Mouse (Mus musculus): ENCODE measurements around the gene Colq. TPM values are rescaled to one million over a fixed set of nuclear protein-coding genes. Genes with fewer than 3 reads are reported as not detected.
"Not testable (repeated sequence)": the region's sequence is repeated elsewhere in the genome, so short reads cannot be mapped to it uniquely, and the experiment has no call there.

Gene Colq
- 0.05 and 0.22 TPM in 2 replicates for polyA plus RNA-seq (2016; fragmentation: Nextera tagmentation; extraction: Ambion mirVana)

DNA sequence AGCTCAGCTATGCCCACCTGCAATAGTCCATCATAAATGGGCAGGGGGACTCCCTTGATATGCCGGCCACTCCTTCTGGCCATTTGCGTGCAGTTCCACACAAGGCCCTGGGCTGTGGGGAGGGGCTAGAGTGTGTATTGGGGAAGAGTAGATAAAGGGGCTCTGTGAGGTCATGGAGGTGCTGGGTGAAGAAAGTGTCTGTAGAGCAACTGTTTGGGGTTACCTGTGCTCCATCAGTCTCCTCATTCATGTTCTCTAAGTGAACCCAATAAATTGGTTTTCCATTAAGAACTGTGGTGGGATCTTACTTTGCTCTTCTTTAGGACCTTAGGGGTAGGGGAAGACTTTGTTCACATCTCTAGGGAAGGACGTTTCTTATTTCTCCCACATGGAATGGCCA, at the start of gene Colq:
Gene Colq, minus strand, starts transcription at position 101 of the 400 bp plus-strand sequence.
- 69% methylated on average over 3 of the region's 3 CpGs for WGBS (ENCODE audit: insufficient replicate concordance)
- Histone ChIP-seq H3K27me3 (replicated peaks) (no peaks in the 10 kb centered on the region; the same call in 1 of the 2 replicates), H3K4me3 (no peak within 1 kb of the TSS), H3K36me3 (no peaks in the 10 kb centered on the region), H3K27ac (no peak within 1 kb of the TSS), H3K9ac (no peak within 1 kb of the TSS), H3K9me3 (replicated peaks) (no peaks in the 10 kb centered on the region), H3K4me2 (no peak within 1 kb of the TSS), H3K4me1 (0 out of 2 replicates have a peak, but pooled peaks cover 3% of the 10 kb centered on the region)
- ATAC-seq, result no peak

DNA sequence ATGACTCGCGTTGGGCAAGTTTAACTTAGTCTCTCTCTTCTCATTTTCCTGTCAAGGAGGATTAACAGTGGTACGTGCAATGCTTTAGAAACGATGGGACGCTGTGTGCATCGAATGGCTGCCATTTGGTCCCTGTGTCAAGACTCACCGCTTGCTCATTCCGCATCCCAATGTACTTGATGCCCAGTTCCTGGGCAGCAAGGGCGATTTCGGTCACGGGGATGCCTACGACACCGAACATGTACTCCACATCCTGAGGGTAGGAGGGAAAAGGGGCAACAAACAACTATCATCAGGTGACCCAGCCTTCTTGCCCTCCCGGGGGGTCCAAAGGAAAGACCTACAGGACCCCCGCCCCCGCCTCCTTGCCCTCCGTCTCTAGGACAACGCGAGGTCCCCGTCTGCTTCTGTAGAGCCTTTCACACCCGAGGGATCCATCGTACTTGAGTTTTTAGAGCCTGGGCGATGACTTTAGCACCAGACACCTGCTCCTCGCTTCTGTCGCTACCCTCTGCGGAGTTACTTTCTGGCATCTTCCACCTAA, 49.3 kb upstream of the Colq start, which contains the start of gene Gm49387:
Gene Gm49387, minus strand, starts transcription at position 533 of the 544 bp plus-strand sequence.
- Histone ChIP-seq H3K9ac (peak within 1 kb of the TSS; percentile 80), H3K9me3 (replicated peaks) (no peaks in the 10 kb centered on the region), H3K27ac (peak within 1 kb of the TSS; percentile 83), H3K4me1 (peaks cover 19% of the 10 kb centered on the region), H3K36me3 (no peaks in the 10 kb centered on the region), H3K4me3 (peak within 1 kb of the TSS; percentile 67), H3K27me3 (replicated peaks) (no peaks in the 10 kb centered on the region), H3K4me2 (peak within 1 kb of the TSS; percentile 83)
- WGBS (ENCODE audit: insufficient replicate concordance), result 4% methylated on average over 26 of the region's 26 CpGs
- ATAC-seq, result peak; percentile 18

DNA sequence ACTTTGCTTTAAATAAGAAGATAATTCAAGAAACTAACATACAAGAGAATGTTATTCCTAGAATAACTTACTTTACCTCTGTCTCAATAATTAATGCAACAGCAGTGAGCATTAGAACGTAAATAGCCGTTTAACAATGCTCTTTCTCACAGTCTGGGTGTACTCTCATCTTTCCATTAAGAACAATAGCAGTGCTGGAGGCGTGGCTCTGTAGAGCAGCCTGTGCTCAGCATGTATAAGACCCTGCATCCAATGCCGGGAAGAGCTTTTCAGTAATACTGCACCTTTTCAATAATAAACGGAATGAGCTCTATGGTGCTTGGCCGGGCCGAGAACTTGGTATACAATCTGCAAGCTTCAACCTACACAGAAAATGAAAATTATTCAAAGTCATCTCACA, 39.5 kb upstream of the Colq start:
- H3K4me1 ChIP-seq, result no peaks in the 10 kb centered on the region
- no peaks in the 10 kb centered on the region for H3K27me3 ChIP-seq (replicated peaks)
- no peak for ATAC-seq
- no peak overlapping the region for H3K9ac ChIP-seq
- H3K4me3 ChIP-seq, result no peak overlapping the region
- H3K4me2 ChIP-seq, result no peak overlapping the region
- peaks cover 8% of the 10 kb centered on the region; the same call in 1 of the 2 replicates for H3K36me3 ChIP-seq
- H3K9me3 ChIP-seq (replicated peaks), result no peaks in the 10 kb centered on the region
- no peak overlapping the region for H3K27ac ChIP-seq
- WGBS (ENCODE audit: insufficient replicate concordance), result 82% methylated on average over 7 of the region's 7 CpGs

DNA sequence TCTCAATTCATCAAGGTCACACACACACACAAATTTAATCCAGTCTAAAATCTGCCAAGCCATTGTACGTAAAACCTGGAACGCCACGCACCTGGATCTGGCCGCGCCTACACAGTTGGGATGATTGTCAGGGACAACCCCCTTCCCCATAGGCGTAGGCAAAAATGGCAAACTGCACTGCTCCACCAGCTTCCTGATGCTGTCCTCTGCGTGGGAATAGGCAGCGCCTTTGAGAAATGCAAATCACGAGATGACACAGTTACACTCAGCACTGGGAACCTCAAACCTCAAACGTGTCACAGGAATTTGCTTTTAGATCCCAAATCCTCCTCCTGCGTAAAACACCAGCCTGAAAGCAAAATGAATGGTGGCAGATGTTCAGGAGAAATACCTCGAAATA, 31.6 kb upstream of the Colq start:
- WGBS (ENCODE audit: insufficient replicate concordance), result 76% methylated on average over 12 of the region's 12 CpGs
- Histone ChIP-seq H3K9ac (no peak overlapping the region), H3K4me1 (0 out of 2 replicates have a peak, but pooled peaks cover 3% of the 10 kb centered on the region), H3K4me3 (no peak overlapping the region), H3K27ac (no peak overlapping the region), H3K4me2 (no peak overlapping the region), H3K27me3 (replicated peaks) (no peaks in the 10 kb centered on the region), H3K36me3 (0 out of 2 replicates have a peak, but pooled peaks cover 3% of the 10 kb centered on the region), H3K9me3 (replicated peaks) (no peaks in the 10 kb centered on the region)
- ATAC-seq, result no peak

DNA sequence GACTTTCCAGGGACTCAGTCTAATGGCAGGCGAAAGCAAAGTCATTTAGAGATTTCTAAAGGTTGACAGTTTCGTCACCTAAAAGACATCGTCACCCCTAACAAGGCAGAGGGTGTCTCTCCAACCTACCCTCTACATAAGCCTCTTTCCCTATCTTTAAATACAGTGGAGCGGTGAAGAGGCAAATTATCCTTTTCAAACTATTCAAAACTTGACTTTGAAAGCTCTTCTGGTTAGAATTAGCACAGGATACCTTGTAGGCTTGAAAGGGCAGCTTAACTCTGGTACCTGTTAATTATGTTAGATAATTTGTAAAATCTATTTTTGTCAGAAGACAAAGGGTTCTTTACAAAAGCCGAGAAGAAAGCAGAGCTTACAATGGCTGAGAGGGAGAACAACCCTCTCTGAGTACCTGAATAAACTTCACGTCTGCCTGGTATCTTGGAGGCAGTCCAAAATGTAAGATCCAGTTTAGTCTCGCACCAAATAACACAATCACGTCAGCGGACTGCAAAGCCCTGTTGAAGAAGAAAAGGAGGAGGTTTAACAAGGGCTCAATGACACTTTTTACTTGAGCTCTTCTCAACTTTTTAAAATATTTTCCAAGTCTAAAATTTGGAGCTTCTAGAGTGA, 29.6 kb upstream of the Colq start:
- H3K36me3 ChIP-seq, result 0 out of 2 replicates have a peak, but pooled peaks cover 3% of the 10 kb centered on the region
- WGBS (ENCODE audit: insufficient replicate concordance), result 76% methylated on average over 9 of the region's 9 CpGs
- no peaks in the 10 kb centered on the region for H3K9me3 ChIP-seq (replicated peaks)

DNA sequence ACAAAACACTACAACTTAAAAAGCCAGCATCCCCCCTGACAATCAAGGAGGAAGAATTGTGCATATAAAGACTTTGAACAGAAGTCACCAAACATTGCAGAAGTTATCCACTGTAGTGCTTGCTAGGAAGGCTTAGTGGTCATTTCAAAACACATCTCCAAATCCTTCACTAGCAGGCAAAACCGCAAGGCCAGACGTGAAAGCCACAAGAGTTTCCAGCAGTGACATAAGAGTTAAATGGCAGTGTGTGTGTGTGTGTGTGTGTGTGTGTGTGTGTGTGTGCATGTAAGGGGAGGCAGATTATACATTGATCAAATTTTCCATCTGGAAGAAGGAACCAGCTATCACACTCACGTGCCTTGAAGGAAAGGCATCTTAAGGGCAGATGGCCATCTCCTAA, 26.9 kb upstream of the Colq start:
- no peaks in the 10 kb centered on the region for H3K9me3 ChIP-seq (replicated peaks)
- no peaks in the 10 kb centered on the region for H3K27me3 ChIP-seq (replicated peaks)
- WGBS (ENCODE audit: insufficient replicate concordance), result 67% methylated on average over 3 of the region's 3 CpGs
- no peak overlapping the region for H3K4me3 ChIP-seq
- H3K4me1 ChIP-seq, result 0 out of 2 replicates have a peak, but pooled peaks cover 3% of the 10 kb centered on the region
- H3K4me2 ChIP-seq, result no peak overlapping the region
- H3K27ac ChIP-seq, result no peak overlapping the region
- ATAC-seq, result no peak
- 0 out of 2 replicates have a peak, but pooled peaks cover 3% of the 10 kb centered on the region for H3K36me3 ChIP-seq
- no peak overlapping the region for H3K9ac ChIP-seq

More for the DNA sequence above, 29.6 kb upstream of the Colq start:
- Histone ChIP-seq H3K4me2 (no peak overlapping the region), H3K27me3 (replicated peaks) (no peaks in the 10 kb centered on the region), H3K27ac (no peak overlapping the region), H3K9ac (no peak overlapping the region), H3K4me1 (0 out of 2 replicates have a peak, but pooled peaks cover 3% of the 10 kb centered on the region), H3K4me3 (no peak overlapping the region)
- no peak for ATAC-seq

DNA sequence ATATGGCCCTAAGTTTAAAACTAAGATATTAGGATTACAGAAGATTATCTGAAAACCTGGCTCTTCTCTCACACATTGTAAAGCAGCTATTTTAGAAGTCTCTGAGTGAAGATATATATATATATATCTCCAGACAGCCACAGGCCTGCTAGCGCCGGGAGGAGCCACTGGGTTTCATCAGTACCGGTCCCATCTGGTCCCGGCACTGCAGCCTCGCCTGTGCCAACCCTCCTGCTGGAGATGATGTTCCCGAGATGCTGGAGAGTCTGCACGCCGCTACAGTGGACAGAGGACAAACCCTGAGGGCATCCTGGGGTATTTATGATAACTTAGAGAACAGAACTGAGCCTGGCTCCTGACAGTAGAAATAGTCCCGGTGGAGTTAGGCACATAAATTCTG, 26.1 kb upstream of the Colq start:
- Histone ChIP-seq H3K4me2 (no peak overlapping the region), H3K4me3 (no peak overlapping the region), H3K27me3 (replicated peaks) (no peaks in the 10 kb centered on the region), H3K27ac (no peak overlapping the region), H3K4me1 (0 out of 2 replicates have a peak, but pooled peaks cover 3% of the 10 kb centered on the region), H3K9ac (no peak overlapping the region), H3K9me3 (replicated peaks) (no peaks in the 10 kb centered on the region), H3K36me3 (0 out of 2 replicates have a peak, but pooled peaks cover 3% of the 10 kb centered on the region)
- 71% methylated on average over 9 of the region's 9 CpGs for WGBS (ENCODE audit: insufficient replicate concordance)
- ATAC-seq, result no peak

DNA sequence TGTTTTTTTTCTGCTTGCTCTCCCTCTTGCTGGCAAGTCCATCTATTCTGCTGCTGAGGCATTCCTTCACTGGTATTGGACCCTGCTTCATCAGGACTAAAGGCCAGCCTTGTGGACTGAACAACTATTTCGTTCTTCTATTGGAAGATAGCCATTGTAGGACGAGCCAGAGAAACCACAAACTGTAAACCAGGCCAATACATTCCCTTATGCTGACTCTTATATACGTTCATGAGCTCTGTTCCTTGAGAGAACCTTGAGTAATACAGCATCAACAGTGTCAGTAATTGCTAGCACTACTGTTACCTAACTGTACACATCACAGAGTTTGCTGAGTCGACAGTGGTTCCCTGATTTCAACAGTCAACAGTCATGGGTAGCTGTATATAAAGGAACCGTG, 22.5 kb upstream of the Colq start:
- Histone ChIP-seq H3K9me3 (replicated peaks) (no peaks in the 10 kb centered on the region), H3K27me3 (replicated peaks) (no peaks in the 10 kb centered on the region), H3K4me2 (no peak overlapping the region), H3K4me1 (no peaks in the 10 kb centered on the region), H3K36me3 (no peaks in the 10 kb centered on the region), H3K27ac (no peak overlapping the region), H3K4me3 (no peak overlapping the region), H3K9ac (no peak overlapping the region)
- ATAC-seq, result no peak
- WGBS (ENCODE audit: insufficient replicate concordance), result 64% methylated on average over 5 of the region's 5 CpGs

DNA sequence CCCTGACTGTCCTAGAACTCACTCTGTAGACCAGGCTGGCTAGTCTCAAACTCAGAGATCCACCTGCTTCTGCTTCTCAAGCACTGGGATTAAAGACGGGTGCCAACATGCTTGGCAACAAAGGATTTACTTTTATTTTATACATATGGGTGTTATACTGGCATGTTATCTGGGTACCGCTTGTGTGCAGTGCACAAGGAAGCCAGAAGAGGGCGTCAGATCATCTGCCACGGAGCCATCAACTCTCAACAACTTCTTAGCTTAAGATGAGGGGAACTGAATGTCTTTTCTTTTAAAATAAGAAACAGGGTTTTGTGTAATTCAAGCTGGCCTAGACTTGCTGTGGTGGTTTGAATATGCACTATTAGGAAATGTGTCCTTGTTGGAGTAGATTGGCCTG, 20.8 kb upstream of the Colq start:
- Histone ChIP-seq H3K27me3 (replicated peaks) (no peaks in the 10 kb centered on the region), H3K4me2 (no peak overlapping the region), H3K4me1 (no peaks in the 10 kb centered on the region), H3K4me3 (no peak overlapping the region), H3K27ac (no peak overlapping the region), H3K9me3 (replicated peaks) (no peaks in the 10 kb centered on the region), H3K9ac (no peak overlapping the region), H3K36me3 (no peaks in the 10 kb centered on the region)
- ATAC-seq, result no peak
- 52% methylated on average over 4 of the region's 4 CpGs for WGBS (ENCODE audit: insufficient replicate concordance)

DNA sequence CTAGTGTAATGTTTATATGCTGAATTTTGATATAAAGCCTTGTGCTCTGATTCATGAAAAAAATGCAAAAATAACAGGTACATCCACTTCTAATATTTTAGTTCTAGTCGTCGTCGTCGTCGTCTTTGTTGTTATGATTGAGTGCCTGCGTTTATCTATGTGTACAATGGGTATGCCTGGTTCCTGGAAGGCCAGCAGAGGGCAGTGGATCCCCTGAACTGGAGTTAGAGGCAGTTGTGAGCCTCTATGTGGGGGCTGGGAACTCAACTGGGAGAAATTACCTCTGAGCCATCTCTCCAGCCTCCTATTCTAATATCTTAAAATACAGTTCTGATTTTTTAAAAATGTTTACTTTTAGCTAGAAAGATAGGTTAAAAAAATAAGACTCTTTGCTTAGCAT, 14.4 kb upstream of the Colq start:
- peaks cover 24% of the 10 kb centered on the region for H3K4me1 ChIP-seq
- H3K4me3 ChIP-seq, result no peak overlapping the region
- no peak overlapping the region for H3K9ac ChIP-seq
- H3K4me2 ChIP-seq, result no peak overlapping the region
- ATAC-seq, result no peak
- H3K27me3 ChIP-seq (replicated peaks), result no peaks in the 10 kb centered on the region
- H3K36me3 ChIP-seq, result no peaks in the 10 kb centered on the region
- WGBS (ENCODE audit: insufficient replicate concordance), result 47% methylated on average over 6 of the region's 6 CpGs
- H3K9me3 ChIP-seq (replicated peaks), result no peaks in the 10 kb centered on the region
- no peak overlapping the region for H3K27ac ChIP-seq

DNA sequence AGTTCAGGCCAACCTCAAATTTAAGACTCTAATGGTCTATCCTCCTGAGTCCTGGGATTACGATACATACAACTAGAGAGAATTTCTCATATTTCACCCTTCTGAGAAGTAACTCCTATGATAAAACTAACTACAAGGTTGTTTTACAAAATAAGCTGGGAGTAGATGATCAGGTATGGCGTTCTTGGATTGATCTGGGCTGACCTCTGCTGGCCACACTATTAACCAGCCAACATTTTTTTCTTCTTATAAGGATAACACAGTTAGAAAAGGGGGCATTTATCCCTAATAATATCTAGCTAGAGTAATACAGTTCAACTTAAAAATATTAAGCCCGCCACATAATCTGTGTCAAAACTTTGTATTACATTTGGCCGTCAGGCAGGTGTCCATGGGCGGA, 13.8 kb upstream of the Colq start:
- Histone ChIP-seq H3K36me3 (no peaks in the 10 kb centered on the region), H3K4me3 (no peak overlapping the region), H3K9me3 (replicated peaks) (no peaks in the 10 kb centered on the region), H3K27ac (no peak overlapping the region), H3K27me3 (replicated peaks) (no peaks in the 10 kb centered on the region), H3K4me2 (no peak overlapping the region), H3K9ac (no peak overlapping the region), H3K4me1 (peaks cover 24% of the 10 kb centered on the region)
- 66% methylated on average over 5 of the region's 5 CpGs for WGBS (ENCODE audit: insufficient replicate concordance)
- no peak for ATAC-seq

DNA sequence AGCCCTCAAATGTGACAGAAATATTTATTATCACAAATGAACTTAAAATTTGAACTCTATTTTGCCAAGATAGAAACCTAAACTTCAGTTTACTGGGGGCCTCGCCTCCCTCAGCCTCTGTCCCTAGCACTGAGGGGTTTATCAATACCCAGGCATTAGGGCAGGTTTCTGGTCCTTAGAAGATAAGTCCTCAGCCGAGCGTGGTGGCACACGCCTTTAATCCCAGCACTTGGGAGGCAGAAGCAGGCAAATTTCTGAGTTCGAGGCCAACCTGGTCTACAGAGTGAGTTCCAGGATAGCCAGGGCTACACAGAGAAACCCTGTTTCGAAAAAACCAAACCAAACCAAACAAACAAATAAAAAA, 11.5 kb upstream of the Colq start:
- not testable (repeated sequence) for H3K9ac ChIP-seq; H3K4me3 ChIP-seq; H3K9me3 ChIP-seq (replicated peaks); H3K27ac ChIP-seq; H3K36me3 ChIP-seq; H3K27me3 ChIP-seq (replicated peaks)
- peak; percentile 96 for ATAC-seq
- 39% methylated on average over 6 of the region's 6 CpGs for WGBS (ENCODE audit: insufficient replicate concordance)
- H3K4me2 ChIP-seq, result peak overlapping the region; percentile 32
- H3K4me1 ChIP-seq, result peaks cover 24% of the 10 kb centered on the region
